Mouse (Mus musculus) MEL (cell line): ENCODE measurements around the gene Hist1h3b. TPM values are rescaled to one million over a fixed set of nuclear protein-coding genes. Genes with fewer than 3 reads are reported as not detected.

ENCODE experiments used
- DNase-seq: peaks from one replicate; pipeline ENCODE4 v3.0.0; 2011; ENCODE audit warnings: low read depth, low spot score
- H3K27ac ChIP-seq: 2 replicates; pipeline ENCODE4 v1.5.1; 2012; ENCODE audit warnings: low read depth, mild to moderate bottlenecking, control low read depth, low read length, moderate library complexity; ENCODE audit not compliant: control insufficient read depth
- H3K27me3 ChIP-seq, 2 experiments: fragments of 150-350 bp in 1 of 2; sonication (generic) in 1 of 2; 2 replicates each; pipeline ENCODE4 v1.6.1; 2012; ENCODE audit warnings: low read length in 2 of 2, mild to moderate bottlenecking in 2 of 2, improper control_type of control experiment in 1 of 2, moderate library complexity in 1 of 2; ENCODE audit not compliant: insufficient read depth in 2 of 2, control insufficient read depth in 1 of 2
- H3K36me3 ChIP-seq, 2 experiments: 2 replicates each; pipeline ENCODE4 v1.6.1; 2012 to 2014; ENCODE audit warnings: low read length in 2 of 2, improper control_type of control experiment in 1 of 2, inconsistent platforms in 1 of 2, mild to moderate bottlenecking in 1 of 2; ENCODE audit not compliant: insufficient read depth in 2 of 2, control insufficient read depth in 1 of 2
- H3K4me1 ChIP-seq, 2 experiments: fragments of 150-350 bp in 1 of 2; sonication (generic) in 1 of 2; 2 replicates each; pipeline ENCODE4 v1.6.1; 2012; ENCODE audit warnings: low read length in 2 of 2, improper control_type of control experiment in 1 of 2, mild to moderate bottlenecking in 1 of 2; ENCODE audit not compliant: insufficient read depth in 2 of 2, control insufficient read depth in 1 of 2
- H3K4me3 ChIP-seq, 2 experiments: fragments of 150-350 bp in 1 of 2; sonication (generic) in 1 of 2; 2 replicates each; pipeline ENCODE4 v1.5.1; 2012; ENCODE audit warnings: low read depth in 2 of 2, low read length in 2 of 2, mild to moderate bottlenecking in 2 of 2, moderate library complexity in 2 of 2, control low read depth in 1 of 2, improper control_type of control experiment in 1 of 2; ENCODE audit not compliant: control insufficient read depth in 1 of 2, insufficient read depth in 1 of 2
- H3K79me2 ChIP-seq: 2 replicates; pipeline ENCODE4 v1.6.1; 2012; ENCODE audit warnings: mild to moderate bottlenecking, low read length, moderate library complexity; ENCODE audit not compliant: control insufficient read depth, poor library complexity, insufficient read depth
- H3K9ac ChIP-seq: 2 replicates; pipeline ENCODE4 v1.6.1; 2012; ENCODE audit warnings: low read depth, mild to moderate bottlenecking, control low read depth, low read length, moderate library complexity; ENCODE audit not compliant: control insufficient read depth, poor library complexity, severe bottlenecking
- H3K9me3 ChIP-seq: fragments of 150-350 bp; sonication (generic); replicated peaks from 2 replicates; pipeline ENCODE4 v1.6.1; 2012; ENCODE audit warnings: mild to moderate bottlenecking, low read length, improper control_type of control experiment, moderate library complexity; ENCODE audit not compliant: insufficient read depth
- ETS1 ChIP-seq: IDR thresholded peaks from 2 replicates; pipeline ENCODE4 v1.6.1; 2012; ENCODE audit warnings: low read depth, mild to moderate bottlenecking, inconsistent platforms, low read length, improper control_type of control experiment, moderate library complexity
- JUND ChIP-seq: IDR thresholded peaks from 2 replicates; pipeline ENCODE4 v1.6.1; 2011; ENCODE audit warnings: low read depth, mild to moderate bottlenecking, improper control_type of control experiment, low read length
- KAT2A ChIP-seq: conservative IDR thresholded peaks from 2 replicates; pipeline ENCODE4 v1.6.1; 2012; ENCODE audit warnings: low read depth, low read length, improper control_type of control experiment, inconsistent platforms
- POLR2A ChIP-seq, 2 experiments: IDR thresholded peaks; 2 replicates each; pipeline ENCODE4 v1.6.1; 2011 to 2012; ENCODE audit warnings: low read length in 2 of 2, mild to moderate bottlenecking in 2 of 2, control low read depth in 1 of 2, improper control_type of control experiment in 1 of 2, low read depth in 1 of 2, moderate library complexity in 1 of 2; ENCODE audit not compliant: control insufficient read depth in 1 of 2, insufficient read depth in 1 of 2, poor library complexity in 1 of 2
- POLR2AphosphoS2 ChIP-seq: IDR thresholded peaks from 2 replicates; pipeline ENCODE4 v1.6.1; 2011; ENCODE audit warnings: low read length, improper control_type of control experiment
- POLR2AphosphoS5 ChIP-seq: IDR thresholded peaks from 2 replicates; pipeline ENCODE4 v1.6.1; 2012; ENCODE audit warnings: low read depth, borderline replicate concordance, mild to moderate bottlenecking, inconsistent platforms, low read length, moderate library complexity, mixed read lengths
- SIN3A ChIP-seq: IDR thresholded peaks from 2 replicates; pipeline ENCODE4 v1.6.1; 2012; ENCODE audit warnings: low read length, improper control_type of control experiment, inconsistent platforms
- TAL1 ChIP-seq: IDR thresholded peaks from 2 replicates; pipeline ENCODE4 v1.6.1; 2012; ENCODE audit warnings: mild to moderate bottlenecking, inconsistent platforms, low read length, moderate library complexity, mixed read lengths
- UBTF ChIP-seq: IDR thresholded peaks from 2 replicates; pipeline ENCODE4 v1.6.1; 2012; ENCODE audit warnings: low read depth, mild to moderate bottlenecking, inconsistent platforms, low read length, improper control_type of control experiment, moderate library complexity, borderline replicate concordance; ENCODE audit not compliant: insufficient read depth
- USF2 ChIP-seq, 2 experiments: IDR thresholded peaks; 2 replicates each; pipeline ENCODE4 v1.6.1; 2011 to 2012; ENCODE audit warnings: improper control_type of control experiment in 2 of 2, low read length in 2 of 2, borderline replicate concordance in 1 of 2, inconsistent platforms in 1 of 2, low read depth in 1 of 2, mild to moderate bottlenecking in 1 of 2; ENCODE audit not compliant: insufficient read depth in 1 of 2
- ZMIZ1 ChIP-seq: IDR thresholded peaks from 2 replicates; pipeline ENCODE4 v1.6.1; 2012; ENCODE audit warnings: low read depth, mild to moderate bottlenecking, inconsistent platforms, low read length, improper control_type of control experiment, moderate library complexity
- polyA plus RNA-seq, 2 experiments: library from polyadenylated mRNA; stranded (reverse) in 1 of 2; unstranded in 1 of 2; fragments of >175 nt in 1 of 2; fragments of >200 nt in 1 of 2; gene quantifications; 2 replicates each; pipeline versions ENCODE4 v1.2.1 to v1.2.4; 2012; ENCODE audit warnings: low replicate concordance in 2 of 2, low read depth in 1 of 2; ENCODE audit not compliant: insufficient read length in 2 of 2, insufficient read depth in 1 of 2, missing spikeins in 1 of 2
- total RNA-seq: library from RNA; depleted of rRNA; stranded (reverse); fragments of 300-350 nt; gene quantifications from 2 replicates; pipeline ENCODE4 v1.2.3, GENCODE M21; 2012

The Hist1h3b gene
- total and polyA plus RNA-seq, 3 experiments: 6.6 to 1,725 TPM; not detected in 1

GRCm38 (mm10) chr13:23738677-23739068, 13.4 kb upstream of the Hist1h3b start, which contains the start of gene Hist1h1c (continued):
- TF ChIP-seq USF2 (IDR thresholded peaks at IDR 0.05; ENCODE audit: borderline replicate concordance in 1 of 2, insufficient read depth in 1 of 2, low read depth in 1 of 2, low read length in 2 of 2): no peak

GRCm38 (mm10) chr13:23739069-23739921, 12.8 kb upstream of the Hist1h3b start:
- H3K79me2 ChIP-seq: peaks cover 1% of the 10 kb centered on the region; the same call in 1 of the 2 replicates
- TF ChIP-seq JUND (no peak), UBTF (peak; percentile 97; the same call in 1 of the 2 replicates), ZMIZ1 (no peak), POLR2AphosphoS5 (peak; percentile 97), POLR2A (IDR thresholded peaks at IDR 0.05; ENCODE audit: control insufficient read depth in 1 of 2, insufficient read depth in 1 of 2, low read depth in 1 of 2, low read length in 2 of 2, poor library complexity in 1 of 2) (peak; percentile 93)
- peak overlapping the region; percentile 99 for H3K27ac ChIP-seq
- 0 out of 4 replicates have a peak, but pooled peaks cover 3 to 5% of the 10 kb centered on the region in 2 experiments for H3K4me1 ChIP-seq
- peak overlapping the region; percentile 67 to 70 for H3K4me3 ChIP-seq
- peak; percentile 98 for DNase-seq
- no peaks in the 10 kb centered on the region for H3K9me3 ChIP-seq
- H3K36me3 ChIP-seq: peaks cover 0 to 22% of the 10 kb centered on the region in 2 experiments; a peak in 2 of 4 replicates
- no peaks in the 10 kb centered on the region for H3K27me3 ChIP-seq
- H3K9ac ChIP-seq: peak overlapping the region; percentile 85

GRCm38 (mm10) chr13:23739922-23740252, 12.2 kb upstream of the Hist1h3b start:
- Histone ChIP-seq H3K9me3 (no peaks in the 10 kb centered on the region), H3K79me2 (peaks cover 1% of the 10 kb centered on the region; the same call in 1 of the 2 replicates), H3K9ac (peak overlapping the region; percentile 85), H3K36me3 (peaks cover 0 to 22% of the 10 kb centered on the region in 2 experiments; a peak in 2 of 4 replicates), H3K4me1 (0 out of 4 replicates have a peak, but pooled peaks cover 3% of the 10 kb centered on the region in 2 experiments), H3K27ac (peak overlapping the region; percentile 99), H3K27me3 (no peaks in the 10 kb centered on the region), H3K4me3 (peak overlapping the region; percentile 67 to 70)
- DNase-seq: no peak
- TF ChIP-seq SIN3A (no peak), POLR2AphosphoS2 (no peak), TAL1 (no peak), POLR2AphosphoS5 (peak; percentile 56; the same call in 1 of the 2 replicates), ETS1 (no peak), KAT2A (no peak)
